Mouse (Mus musculus): Measurements from ENCODE around the gene Kars.

The Kars gene

DNA sequence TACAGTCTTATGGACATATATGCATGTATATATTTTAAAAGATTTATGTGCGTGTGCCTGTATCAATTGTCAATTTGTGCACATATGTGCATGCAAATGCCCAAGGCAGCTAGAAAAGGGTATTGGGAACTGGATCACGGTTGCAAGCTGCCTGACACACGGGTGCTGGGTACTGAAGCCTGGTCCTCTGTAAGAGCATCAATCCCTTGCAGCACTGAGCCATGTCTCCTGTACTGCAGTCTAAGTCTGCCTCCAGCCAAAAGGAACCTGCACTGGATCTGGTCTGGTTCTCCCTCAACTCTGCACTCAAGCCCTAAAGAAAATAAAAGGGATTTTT is 18.5 kb downstream of the Kars start:
- CTCF ChIA-PET, result interaction anchor here (0.5 to 1.5 kb wide), 8 partner anchors 8 to 693 kb away, joined by 3 to 7 read pairs (median 4); partner anchors contain the start of gene Rfwd3 (in 1 of the 4)
- POLR2A ChIA-PET, result interaction anchor here in 3 of 4 experiments (0.7 to 6.1 kb wide), 27 partner anchors 8 to 860 kb away, joined by 3 to 28 read pairs (median 5); partner anchors contain the start of genes Gabarapl2 (in 2 of the 3), Tmem231 (in 2 of the 3), Cfdp1 (in 1 of the 3) and Kars (in 1 of the 3)

DNA sequence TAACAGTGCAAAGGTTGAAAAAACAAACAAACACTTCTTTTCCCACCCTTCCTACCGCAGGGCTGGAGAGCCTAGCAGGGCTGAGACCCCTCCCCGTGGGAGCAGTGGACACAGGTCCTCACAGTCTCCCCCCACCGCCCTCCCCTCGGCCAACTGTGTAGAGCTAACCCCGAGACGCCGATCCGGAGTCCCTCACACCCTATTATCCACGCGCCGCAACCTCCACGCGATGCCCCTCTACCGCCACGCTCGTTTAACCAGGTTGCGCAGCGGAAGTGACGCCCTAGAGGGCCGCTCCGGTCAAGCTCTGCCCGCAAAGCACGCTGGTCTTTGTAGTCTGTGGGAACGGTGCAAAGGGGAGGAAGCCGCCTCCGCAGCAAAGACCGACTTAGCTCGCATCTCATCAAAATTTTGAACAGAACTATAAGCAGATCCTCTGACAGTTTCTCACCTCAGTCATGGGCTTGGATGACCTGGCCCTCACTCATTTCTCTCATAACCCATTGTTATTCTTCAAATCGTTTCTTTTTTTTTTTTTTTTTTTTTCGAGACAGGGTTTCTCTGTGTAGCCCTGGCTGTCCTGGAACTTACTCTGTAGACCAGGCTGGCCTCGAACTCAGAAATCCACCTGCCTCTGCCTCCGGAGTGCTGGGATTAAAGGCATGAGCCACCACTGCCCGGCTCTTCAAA is 19.0 kb downstream of the Kars start, which contains the start of gene Adat1:
Gene Adat1, minus strand, starts transcription at position 290 of the 690 bp plus-strand sequence.
- ChIA-PET CTCF (interaction anchor here (0.5 to 1.5 kb wide), 11 partner anchors 8 to 692 kb away, joined by 3 to 7 read pairs (median 3); partner anchors contain the start of gene Rfwd3 (in 1 of the 4)), POLR2A (interaction anchor here (0.6 to 6.1 kb wide), 44 partner anchors 8 to 1403 kb away, joined by 3 to 28 read pairs (median 4); partner anchors contain the start of genes Gabarapl2 (in 3 of the 4), Tmem231 (in 2 of the 4), Cfdp1 (in 1 of the 4) and Kars (in 1 of the 4))

DNA sequence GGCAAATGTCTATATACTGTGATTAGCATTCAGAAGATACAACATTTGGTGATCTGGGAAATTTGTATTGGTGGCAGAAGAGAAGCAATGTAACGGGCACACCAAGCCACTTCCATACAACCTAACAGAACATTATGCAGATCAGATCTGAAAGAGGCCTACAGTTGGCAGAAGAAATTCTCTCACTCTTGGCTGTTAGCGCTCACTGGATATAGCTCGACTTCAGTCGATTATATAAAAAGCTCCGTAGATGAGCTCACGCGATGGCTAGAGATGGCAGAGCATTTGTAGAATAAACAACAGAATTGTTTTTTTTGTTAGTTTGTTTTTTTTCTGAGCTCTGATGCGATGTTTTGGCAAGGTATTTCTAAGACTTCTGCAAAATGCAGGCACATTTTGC is 19.8 kb downstream of the Kars start:
- POLR2A ChIA-PET, result interaction anchor here (0.5 to 6.1 kb wide), 28 partner anchors 9 to 540 kb away, joined by 3 to 28 read pairs (median 5); partner anchors contain the start of genes Gabarapl2 (in 3 of the 4), Cfdp1 (in 1 of the 4), Kars (in 1 of the 4) and Terf2ip (in 1 of the 4)
- CTCF ChIA-PET, result interaction anchor here (0.6 to 1.7 kb wide), 9 partner anchors 9 to 110 kb away, joined by 3 to 5 read pairs (median 3); no protein-coding TSS in a partner anchor

DNA sequence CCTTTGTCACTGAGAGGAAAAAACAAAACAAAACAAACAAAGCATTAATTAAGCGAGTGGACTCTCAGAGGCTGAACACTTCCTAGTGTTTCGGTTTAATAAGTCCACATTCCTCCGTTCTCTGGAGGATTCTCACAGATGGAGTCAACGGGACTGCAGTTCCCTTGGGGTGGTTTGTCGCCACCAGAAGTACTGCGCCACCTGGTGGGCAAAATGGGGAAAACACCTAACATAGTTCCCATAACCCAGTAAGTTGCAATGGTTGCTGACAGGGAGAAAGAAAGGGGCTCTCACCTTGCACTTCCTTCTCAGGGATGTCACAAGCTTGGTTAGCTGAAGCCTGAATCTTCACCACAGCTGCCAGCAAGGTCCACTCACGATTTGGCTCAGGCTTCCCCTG is 21.2 kb downstream of the Kars start:
- POLR2A ChIA-PET, result interaction anchor here in 3 of 4 experiments (0.6 to 6.1 kb wide), 14 partner anchors 8 to 78 kb away, joined by 3 to 28 read pairs (median 6); partner anchors contain the start of gene Gabarapl2 (in 2 of the 3)
- CTCF ChIA-PET, result interaction anchor here (0.6 to 1.7 kb wide), 13 partner anchors 10 to 313 kb away, joined by 3 to 7 read pairs (median 3); partner anchors contain the start of gene Tmem231 (in 1 of the 4)

DNA sequence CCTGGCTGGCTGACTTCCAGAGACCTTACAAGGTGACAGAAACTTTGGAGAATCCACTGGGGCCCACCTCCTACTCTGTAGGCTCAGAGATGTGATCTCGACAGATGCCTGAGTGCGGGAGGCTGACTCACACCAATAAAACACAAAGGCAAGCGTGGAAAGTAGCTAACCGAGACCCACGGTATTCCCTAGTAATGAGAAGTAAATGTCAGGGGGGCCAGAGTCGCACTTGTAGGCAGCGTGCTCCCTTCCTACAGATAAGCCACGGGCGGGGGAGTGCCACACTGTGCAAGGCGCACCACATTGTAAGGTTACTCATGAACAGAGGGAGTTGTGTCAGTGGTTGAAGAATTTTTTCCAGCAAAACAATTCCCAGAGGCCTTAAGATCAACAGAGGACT is 26.6 kb downstream of the Kars start:
- ChIA-PET CTCF (no interaction called here), POLR2A (interaction anchor here in 1 of 4 experiments (1.3 to 10.6 kb wide), 2 partner anchors 12 to 20 kb away, joined by 3 to 112 read pairs; no protein-coding TSS in a partner anchor)

DNA sequence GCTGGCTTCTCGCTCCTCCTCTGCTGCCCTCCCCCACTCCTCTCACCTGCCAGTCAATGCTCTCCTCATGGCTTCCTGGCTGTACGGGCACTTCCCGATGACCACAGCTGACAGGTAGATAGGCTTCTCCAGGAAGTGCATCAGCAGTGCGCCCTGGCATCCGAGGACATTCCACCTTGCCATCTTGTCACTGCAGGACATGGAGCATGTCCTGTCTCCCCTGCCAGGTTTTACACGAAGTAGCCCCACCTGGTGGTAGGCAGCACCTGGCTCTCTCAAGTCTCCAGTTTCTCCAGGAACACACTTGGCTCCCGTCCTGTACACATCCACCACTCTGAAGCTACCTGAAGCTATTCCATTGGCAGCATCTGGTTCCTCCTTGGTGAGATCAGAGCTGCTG is 29.0 kb downstream of the Kars start:
- POLR2A ChIA-PET, result interaction anchor here (0.6 to 10.6 kb wide), 6 partner anchors 8 to 48 kb away, joined by 3 to 112 read pairs (median 4); partner anchors contain the start of genes Adat1 (in 1 of the 4), Gabarapl2 (in 1 of the 4) and Tmem231 (in 1 of the 4)
- CTCF ChIA-PET, result interaction anchor here (0.5 to 1.2 kb wide), 7 partner anchors 10 to 302 kb away, joined by 3 to 16 read pairs (median 3); partner anchors contain the start of gene Adat1 (in 1 of the 4)

DNA sequence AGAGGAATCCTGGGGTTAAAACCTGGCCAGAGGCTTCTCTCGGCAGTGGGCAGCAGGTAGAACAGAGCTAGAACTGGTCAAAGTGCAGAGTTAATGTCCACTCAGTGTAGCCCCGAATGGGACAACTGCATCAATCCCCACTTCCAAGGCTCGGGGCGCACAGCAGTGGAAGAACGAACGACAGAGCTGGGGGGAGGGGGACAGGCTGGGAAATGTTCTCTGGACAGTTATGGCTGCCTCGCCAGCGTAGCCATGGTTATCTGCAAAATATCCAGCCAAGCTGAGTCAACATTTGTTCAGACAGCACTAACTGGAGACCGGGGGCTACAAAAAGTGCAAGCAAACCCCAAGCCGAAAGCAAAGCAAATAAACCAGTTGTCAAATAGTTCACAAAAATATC is 33.0 kb downstream of the Kars start:
- CTCF ChIA-PET, result interaction anchor here in 2 of 4 experiments (0.7 to 1.3 kb wide), 6 partner anchors 9 to 55 kb away, joined by 3 to 4 read pairs (median 3); partner anchors contain the start of gene Tmem231 (in 1 of the 2)
- POLR2A ChIA-PET, result interaction anchor here (0.6 to 10.6 kb wide), 15 partner anchors 10 to 349 kb away, joined by 3 to 112 read pairs (median 4); partner anchors contain the start of genes Adat1 (in 1 of the 4), Gabarapl2 (in 1 of the 4) and Tmem231 (in 1 of the 4)

DNA sequence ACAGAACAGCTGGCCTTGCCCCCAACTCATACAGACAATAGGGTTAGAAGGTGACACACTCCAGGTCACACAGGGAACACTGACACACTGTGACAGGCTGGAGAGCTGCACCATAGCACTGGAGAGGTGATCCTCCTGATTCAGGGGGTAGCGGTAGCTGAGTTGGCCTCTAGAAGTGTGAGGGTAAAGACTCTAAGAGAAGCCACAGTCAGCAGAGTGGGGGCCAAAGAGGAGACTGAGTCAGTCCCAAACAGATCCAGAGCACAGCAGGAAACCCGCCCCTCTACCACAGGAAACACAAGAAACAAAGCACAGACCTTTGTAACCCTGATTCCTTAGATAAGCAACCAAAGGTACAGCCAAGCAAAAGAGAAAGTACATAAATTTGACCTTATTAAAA is 34.8 kb downstream of the Kars start:
- ChIA-PET CTCF (interaction anchor here in 1 of 4 experiments (0.7 to 1.2 kb wide), 2 partner anchors 53 to 57 kb away, joined by 3 to 5 read pairs; no protein-coding TSS in a partner anchor), POLR2A (interaction anchor here in 3 of 4 experiments (0.6 to 10.6 kb wide), 9 partner anchors 11 to 154 kb away, joined by 3 to 112 read pairs (median 5); partner anchors contain the start of genes Gabarapl2 (in 3 of the 3) and Adat1 (in 1 of the 3))

DNA sequence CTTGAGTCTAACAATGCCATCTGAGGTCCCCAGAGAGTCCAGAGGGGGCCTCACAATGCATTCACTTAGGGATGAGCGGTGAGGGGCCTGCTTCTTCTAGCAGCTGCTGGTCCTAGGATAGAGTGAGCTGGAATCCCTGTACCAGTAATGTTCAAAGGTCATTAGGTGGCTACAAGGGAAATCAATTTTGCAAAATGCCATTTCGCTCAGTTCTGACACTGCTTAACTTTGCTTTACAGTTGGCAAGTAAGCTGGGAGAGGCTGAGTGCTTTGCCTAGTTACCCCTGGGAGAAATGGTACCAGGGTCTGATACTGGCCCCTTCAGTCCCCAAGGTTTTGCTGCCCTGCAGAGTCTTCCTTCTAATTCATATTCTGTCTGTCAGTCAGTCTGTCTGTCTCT is 35.4 kb downstream of the Kars start:
- ChIA-PET CTCF (interaction anchor here in 1 of 4 experiments (0.7 to 1.2 kb wide), 2 partner anchors 53 to 56 kb away, joined by 3 to 5 read pairs; no protein-coding TSS in a partner anchor), POLR2A (interaction anchor here (0.6 to 10.6 kb wide), 11 partner anchors 11 to 41 kb away, joined by 3 to 112 read pairs (median 4); partner anchors contain the start of genes Gabarapl2 (in 3 of the 4) and Adat1 (in 1 of the 4))

DNA sequence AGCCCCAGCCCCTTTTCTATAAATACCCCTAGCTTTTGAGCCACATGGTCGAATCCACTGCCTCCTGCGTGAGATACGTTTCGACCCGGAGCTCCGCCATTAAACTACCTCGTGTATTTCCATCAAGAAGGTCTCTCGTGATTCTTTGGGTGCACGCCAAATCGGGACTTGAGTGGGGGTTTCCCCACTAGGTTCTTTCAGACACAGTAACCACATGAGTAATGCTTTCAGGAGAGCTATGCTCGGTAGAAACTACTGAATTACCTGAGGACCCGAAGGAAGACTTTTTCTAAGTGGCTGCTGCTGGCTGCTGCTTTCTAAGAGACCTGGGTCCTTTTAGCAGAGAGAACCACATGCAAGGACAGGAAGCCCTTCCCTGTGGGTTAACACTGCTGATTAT is 37.0 kb downstream of the Kars start:
- CTCF ChIA-PET, result interaction anchor here in 1 of 4 experiments (0.6 kb wide), 1 partner anchor 23 kb away, joined by 3 read pairs; no protein-coding TSS in a partner anchor
- POLR2A ChIA-PET, result interaction anchor here in 2 of 4 experiments (0.8 to 3.4 kb wide), 6 partner anchors 9 to 42 kb away, joined by 3 to 14 read pairs (median 4); partner anchors contain the start of gene Gabarapl2 (in 1 of the 2)

DNA sequence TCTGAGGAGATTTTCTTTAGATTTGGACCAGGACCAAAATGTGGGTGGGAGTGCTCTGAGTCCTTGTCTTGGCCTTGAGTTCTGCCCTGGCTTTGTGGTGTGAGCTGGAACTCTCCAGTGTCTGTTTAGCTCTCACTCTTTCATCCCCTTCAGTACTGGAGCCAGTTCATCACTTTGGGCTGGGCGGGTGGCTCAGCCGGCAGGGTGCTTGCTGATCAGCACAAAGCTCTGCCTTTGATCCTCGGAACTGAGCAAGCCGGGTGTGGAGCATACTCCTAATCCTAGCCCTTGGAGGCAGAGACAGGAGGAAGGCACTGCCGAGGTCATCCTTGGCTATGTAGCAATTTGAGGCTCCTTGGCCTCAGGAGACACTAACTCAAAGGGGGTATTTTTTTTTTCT is 42.1 kb downstream of the Kars start:
- ChIA-PET CTCF (interaction anchor here (0.6 to 1.4 kb wide), 10 partner anchors 9 to 433 kb away, joined by 3 to 12 read pairs (median 3); partner anchors contain the start of gene Znrf1 (in 1 of the 4)), POLR2A (interaction anchor here (0.7 to 9.4 kb wide), 29 partner anchors 8 to 447 kb away, joined by 3 to 112 read pairs (median 5); partner anchors contain the start of genes Gabarapl2 (in 2 of the 4), Tmem231 (in 2 of the 4), Adat1 (in 1 of the 4) and Kars (in 1 of the 4))

DNA sequence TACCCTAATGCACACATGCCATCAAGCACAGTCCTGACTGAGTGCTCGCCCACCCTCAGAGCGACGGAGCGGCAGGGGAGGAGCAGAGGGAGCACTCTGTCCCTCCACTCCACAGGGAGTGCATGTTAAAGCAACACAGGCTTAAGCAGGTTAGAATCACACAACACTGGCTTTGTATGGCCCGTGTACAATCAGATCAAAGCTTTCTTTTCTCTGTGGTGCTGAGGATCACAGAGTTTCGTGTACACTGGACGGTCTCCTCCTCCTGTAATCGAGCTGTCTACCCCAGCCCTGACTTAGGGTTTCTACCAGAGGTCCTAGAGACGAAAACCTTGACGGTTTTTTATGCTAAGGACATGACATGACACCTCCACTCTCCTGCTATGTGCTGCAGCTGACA is 42.6 kb downstream of the Kars start:
- ChIA-PET CTCF (interaction anchor here in 3 of 4 experiments (0.6 to 1.4 kb wide), 5 partner anchors 14 to 433 kb away, joined by 3 to 5 read pairs (median 3); partner anchors contain the start of gene Znrf1 (in 1 of the 3)), POLR2A (interaction anchor here (0.7 to 9.4 kb wide), 34 partner anchors 8 to 447 kb away, joined by 3 to 112 read pairs (median 5); partner anchors contain the start of genes Gabarapl2 (in 2 of the 4), Tmem231 (in 2 of the 4), Adat1 (in 1 of the 4) and Kars (in 1 of the 4))

DNA sequence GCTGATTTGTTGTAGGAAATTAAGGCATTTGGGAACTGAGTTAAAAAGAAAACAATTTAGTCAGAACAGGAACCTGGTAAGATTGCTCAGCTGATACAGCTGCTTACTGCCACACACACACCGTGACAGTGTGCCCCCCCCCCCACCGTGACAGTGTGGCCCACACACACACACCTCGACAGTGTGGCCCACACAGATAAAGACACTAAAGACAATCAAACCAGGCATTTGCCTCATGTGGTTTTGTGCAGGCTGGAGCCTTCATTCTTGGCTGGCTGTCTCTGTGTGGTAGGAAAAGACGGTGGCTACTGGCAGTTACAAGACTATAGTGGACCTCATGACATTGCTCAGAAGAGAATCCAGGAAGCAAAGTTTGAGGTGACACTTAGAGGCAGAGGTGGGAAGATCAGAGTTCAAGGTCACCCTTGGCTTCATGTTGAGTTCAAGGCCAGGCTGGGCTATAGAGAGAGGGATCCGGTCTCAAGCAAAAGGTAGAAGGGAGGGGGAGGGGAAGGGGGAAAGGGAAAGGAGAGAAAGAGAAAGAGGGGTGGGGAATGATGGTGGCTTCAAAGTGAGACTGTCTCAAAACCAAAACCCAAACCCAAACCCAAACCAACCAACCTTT is 43.8 kb downstream of the Kars start:
- ChIA-PET POLR2A (interaction anchor here (0.7 to 9.4 kb wide), 23 partner anchors 9 to 115 kb away, joined by 3 to 112 read pairs (median 5); partner anchors contain the start of genes Adat1 (in 2 of the 4), Gabarapl2 (in 2 of the 4) and Tmem231 (in 2 of the 4)), CTCF (no interaction called here)

DNA sequence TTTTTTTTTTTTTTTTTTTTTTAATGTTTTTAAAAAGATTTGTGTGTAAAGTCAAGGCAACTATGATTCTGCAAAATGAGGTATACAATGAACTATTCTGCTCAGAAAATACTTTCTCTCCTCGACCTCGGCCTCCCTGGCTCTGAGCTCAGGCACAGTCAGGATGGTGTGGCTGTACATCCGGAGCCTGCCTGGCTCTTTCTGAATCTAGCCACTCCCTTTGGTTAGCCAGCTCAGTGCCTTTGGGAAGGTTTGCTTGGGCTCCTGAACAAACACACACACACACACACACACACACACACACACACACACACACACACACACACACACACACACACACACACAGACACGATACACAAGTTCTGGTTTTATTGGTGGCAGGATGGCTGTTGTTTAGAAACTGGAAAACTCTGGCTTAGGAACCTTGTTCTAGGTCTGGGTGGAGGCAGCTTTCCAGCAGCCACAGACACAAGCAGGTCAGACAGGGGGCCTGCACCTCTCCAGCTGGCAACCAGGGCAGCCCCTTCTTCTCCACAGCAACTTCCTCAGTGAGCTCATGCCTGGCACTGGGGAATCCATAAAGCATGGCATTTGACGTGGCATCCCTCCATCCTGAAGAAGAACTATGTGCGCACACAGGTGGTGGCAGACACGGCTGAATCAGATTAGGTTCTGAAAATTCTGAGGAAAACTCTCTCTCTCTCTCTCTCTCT is 46.1 kb downstream of the Kars start:
- CTCF ChIA-PET, result interaction anchor here (0.6 to 1.1 kb wide), 18 partner anchors 21 to 1882 kb away, joined by 3 to 25 read pairs (median 4); partner anchors contain the start of gene Rfwd3 (in 1 of the 4)
- POLR2A ChIA-PET, result interaction anchor here (0.5 to 9.4 kb wide), 66 partner anchors 8 to 665 kb away, joined by 3 to 112 read pairs (median 4); partner anchors contain the start of genes Gabarapl2 (in 3 of the 4), Tmem231 (in 3 of the 4), Adat1 (in 1 of the 4) and Chst5 (in 1 of the 4)

DNA sequence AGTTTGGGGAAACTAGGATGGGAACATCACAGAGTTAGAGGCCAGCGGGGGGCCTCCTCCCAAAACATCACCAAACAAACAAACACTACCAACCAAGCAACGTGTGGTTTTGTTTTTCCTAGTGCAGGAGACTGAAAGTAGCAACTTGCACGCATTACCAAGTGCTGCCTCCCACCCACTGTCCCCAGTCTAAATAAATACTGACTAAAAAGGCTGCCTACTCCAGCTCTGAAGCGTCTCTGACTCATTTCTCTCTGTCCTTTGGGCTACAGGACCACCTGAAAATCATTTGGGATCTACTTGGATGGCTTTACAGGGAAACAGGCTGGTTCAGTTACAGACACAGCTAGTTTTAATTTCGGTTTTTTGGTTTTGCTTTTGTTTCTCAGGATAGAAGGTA is 46.8 kb downstream of the Kars start:
- ChIA-PET CTCF (interaction anchor here (0.6 to 1.1 kb wide), 10 partner anchors 21 to 584 kb away, joined by 3 to 25 read pairs (median 4); no protein-coding TSS in a partner anchor), POLR2A (interaction anchor here (0.5 to 9.4 kb wide), 59 partner anchors 8 to 700 kb away, joined by 3 to 112 read pairs (median 4); partner anchors contain the start of genes Gabarapl2 (in 3 of the 4), Tmem231 (in 3 of the 4), Adat1 (in 1 of the 4) and Chst5 (in 1 of the 4))

DNA sequence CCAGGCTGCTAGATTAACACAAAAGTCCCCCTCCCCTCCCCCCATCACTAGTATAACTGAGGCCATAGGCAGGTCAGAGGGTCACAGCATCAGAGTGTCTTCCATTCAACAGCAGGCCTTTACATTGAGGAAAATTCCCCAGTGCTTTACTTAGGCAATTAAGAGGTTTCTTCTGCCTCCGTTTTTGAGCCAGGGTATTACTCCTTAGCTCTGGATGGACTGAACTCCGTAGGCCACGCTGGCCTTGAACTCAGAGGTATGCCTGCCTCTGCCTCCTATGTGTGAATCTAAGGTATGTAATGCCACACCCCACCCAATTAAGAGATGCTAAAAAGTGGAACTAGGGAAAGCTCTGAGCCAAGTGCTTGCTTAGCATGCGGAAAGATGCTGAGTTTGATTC is 47.6 kb downstream of the Kars start:
- ChIA-PET POLR2A (interaction anchor here (0.6 to 9.4 kb wide), 38 partner anchors 8 to 699 kb away, joined by 3 to 112 read pairs (median 5); partner anchors contain the start of genes Gabarapl2 (in 3 of the 4), Adat1 (in 1 of the 4), Rfwd3 (in 1 of the 4) and Tmem231 (in 1 of the 4)), CTCF (no interaction called here)
